Mouse (Mus musculus) spleen, postnatal 4 days (tissue): ENCODE data around the gene Ramp3.
"Not testable (repeated sequence)": the region's sequence is repeated elsewhere in the genome, so short reads cannot be mapped to it uniquely, and the experiment has no call there.

ENCODE experiments used
- DNase-seq, 2 experiments: peaks; one replicate each; pipeline ENCODE4 v3.0.0; 2022; ENCODE audit warnings: low spot score in 2 of 2

The Ramp3 gene

GRCm38 (mm10) chr11:6658271-6658670 is at the start of gene Ramp3:
TSS of gene Ramp3 (plus strand) at chr11:6658521.
- DNase-seq = no peak

GRCm38 (mm10) chr11:6615250-6616205 is 42.8 kb upstream of the Ramp3 start:
- DNase-seq = no peak

DNA sequence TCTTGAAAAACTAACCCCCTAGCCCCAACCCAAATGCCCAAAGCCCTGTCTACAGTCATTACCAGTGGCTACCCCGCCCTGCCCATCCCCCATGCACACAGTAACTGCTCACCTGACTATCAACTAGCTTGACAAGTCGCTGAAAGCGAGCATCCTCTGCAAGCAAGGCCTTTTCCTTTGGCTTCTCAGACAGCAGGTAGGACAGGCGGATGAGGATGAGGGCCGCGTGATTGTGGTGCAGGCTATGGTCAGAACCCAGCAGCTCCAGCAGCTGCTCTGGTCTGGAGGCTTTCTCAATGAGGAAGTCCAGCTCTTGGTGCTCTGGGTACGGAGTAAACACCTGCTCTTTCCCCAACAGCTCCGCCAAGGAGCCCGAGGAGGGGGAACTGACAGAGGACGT is 34.6 kb upstream of the Ramp3 start:
- DNase-seq = no peak

DNA sequence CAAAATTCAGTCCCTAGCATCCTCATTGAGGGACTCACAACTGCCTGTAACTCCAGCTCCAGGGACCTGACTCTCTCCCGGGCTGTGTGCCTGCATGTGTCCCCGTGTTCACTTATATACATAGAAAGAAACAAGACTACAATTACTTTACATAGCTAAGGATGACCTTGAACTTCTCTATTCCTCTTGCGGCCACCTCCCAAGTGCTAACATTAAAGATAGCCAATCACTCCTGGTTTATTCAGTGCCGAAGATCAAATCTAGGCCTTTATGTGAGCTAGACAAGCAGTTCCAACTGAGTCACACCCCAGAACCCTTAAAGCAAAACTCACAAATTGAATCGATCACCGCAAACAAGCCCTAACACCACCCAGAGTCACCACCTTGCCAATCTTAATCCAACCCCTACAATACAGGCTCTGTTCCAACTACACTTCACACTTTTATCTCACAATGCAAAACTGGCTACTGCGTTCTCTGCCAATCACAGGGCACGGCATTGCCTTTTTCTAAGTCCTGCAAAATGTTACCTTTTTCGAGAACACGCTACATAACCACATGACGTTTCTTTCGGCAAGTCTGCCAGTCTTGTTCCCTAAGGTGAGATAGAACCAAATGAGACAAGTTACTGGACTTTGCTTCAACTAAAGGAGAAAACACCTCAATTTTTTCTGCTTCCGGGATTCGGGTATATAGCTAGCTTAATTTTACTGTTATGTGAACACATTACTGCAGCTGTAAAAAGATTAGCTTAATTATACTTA is 33.5 kb upstream of the Ramp3 start:
- DNase-seq = no peak

- peak; percentile 90 to 94 for DNase-seq
Observed at GRCm38 (mm10) chr11:6625478-6626387, 32.6 kb upstream of the Ramp3 start, which contains the start of gene Tbrg4. TSS of gene Tbrg4 (minus strand) at chr11:6626067.

GRCm38 (mm10) chr11:6626388-6626772 is 31.9 kb upstream of the Ramp3 start:
- DNase-seq = no peak

DNA sequence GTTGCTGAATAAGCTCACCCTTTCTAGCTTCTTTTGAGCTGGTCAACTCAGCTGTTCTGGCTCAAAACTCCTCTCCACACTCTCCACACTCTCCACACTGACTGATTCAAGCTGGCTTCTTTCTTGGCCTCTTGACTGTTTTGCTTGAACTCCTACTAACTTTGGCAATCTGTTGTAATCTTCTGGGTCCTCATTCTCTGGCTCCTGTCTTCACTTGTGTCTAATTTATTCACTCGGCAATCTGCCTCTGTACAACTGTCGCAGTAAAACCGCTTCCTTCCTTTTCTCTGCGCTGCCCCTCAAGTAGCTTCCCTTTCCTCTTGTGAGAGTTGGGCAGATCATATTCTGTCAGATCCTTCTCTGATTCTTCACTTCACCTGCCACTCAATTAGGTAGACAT is 30.6 kb upstream of the Ramp3 start:
- no peak for DNase-seq

GRCm38 (mm10) chr11:6628568-6628967 is 29.8 kb upstream of the Ramp3 start:
- peak; percentile 73 to 86 for DNase-seq

- peak; percentile 43 to 75 for DNase-seq
Observed at GRCm38 (mm10) chr11:6629655-6630054, 28.7 kb upstream of the Ramp3 start.

DNA sequence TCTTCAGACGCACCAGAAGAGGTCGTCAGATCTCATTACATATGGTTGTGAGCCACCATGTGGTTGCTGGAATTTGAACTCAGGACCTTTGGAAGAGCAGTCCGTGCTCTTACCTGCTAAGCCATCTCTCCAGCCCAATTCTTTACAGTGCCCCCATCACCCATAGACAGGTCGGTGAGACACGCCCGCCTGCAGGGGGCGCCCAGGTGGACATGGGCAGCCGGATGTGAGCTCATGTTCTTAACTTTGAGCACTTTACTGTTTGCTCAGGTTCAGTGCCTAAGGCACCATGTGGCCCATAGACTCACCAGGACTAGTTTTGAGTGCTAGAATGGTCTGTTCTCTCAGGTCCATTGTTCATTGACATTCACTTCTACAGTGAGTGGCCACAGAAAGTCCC is 22.2 kb upstream of the Ramp3 start:
- DNase-seq = no peak

DNA sequence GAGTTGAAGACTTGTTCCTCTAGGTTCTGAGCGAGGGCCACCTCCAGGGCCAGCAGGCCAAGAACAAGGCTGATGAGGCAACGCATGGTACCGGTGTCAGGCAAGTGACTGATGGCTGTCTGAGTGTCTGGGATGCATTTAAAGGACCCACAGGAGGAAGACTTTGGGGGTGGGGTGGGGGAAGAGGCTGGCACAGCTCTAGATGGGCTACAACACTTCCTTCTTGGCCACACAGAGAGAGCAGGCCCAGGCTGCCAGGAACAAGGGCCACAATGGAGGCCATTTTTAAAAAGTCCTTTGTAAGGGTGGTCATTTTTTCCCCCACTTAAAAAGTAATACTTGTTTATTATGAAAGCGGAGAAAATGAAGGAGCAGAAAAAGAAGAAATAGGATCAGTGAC is 19.8 kb upstream of the Ramp3 start, which contains the start of gene Wap:
Wap (minus strand) TSS at position 101 of the 400 bp plus-strand sequence.
- no peak for DNase-seq

DNA sequence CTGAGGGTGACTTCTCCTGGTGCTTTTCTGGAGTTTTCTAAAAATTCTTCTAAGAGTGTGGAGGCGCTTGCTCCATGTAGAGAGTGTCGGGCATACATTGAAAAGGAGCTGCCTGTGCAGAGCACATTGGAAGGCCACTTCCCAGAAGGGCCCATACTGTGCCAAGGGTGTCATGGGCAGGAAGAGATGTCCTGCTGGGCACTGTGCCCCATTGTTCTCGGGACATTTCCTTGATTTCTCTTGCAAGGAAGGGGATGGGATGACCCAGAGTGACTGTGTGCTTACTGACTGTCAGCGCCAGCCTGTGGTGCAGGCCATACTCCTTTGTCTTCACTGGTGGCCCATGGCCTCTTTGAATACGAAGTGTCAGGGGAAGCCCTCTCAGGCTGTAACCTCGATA is 19.2 kb upstream of the Ramp3 start:
- DNase-seq = no peak

- no peak for DNase-seq
Observed at GRCm38 (mm10) chr11:6644566-6644965, 13.8 kb upstream of the Ramp3 start.

DNA sequence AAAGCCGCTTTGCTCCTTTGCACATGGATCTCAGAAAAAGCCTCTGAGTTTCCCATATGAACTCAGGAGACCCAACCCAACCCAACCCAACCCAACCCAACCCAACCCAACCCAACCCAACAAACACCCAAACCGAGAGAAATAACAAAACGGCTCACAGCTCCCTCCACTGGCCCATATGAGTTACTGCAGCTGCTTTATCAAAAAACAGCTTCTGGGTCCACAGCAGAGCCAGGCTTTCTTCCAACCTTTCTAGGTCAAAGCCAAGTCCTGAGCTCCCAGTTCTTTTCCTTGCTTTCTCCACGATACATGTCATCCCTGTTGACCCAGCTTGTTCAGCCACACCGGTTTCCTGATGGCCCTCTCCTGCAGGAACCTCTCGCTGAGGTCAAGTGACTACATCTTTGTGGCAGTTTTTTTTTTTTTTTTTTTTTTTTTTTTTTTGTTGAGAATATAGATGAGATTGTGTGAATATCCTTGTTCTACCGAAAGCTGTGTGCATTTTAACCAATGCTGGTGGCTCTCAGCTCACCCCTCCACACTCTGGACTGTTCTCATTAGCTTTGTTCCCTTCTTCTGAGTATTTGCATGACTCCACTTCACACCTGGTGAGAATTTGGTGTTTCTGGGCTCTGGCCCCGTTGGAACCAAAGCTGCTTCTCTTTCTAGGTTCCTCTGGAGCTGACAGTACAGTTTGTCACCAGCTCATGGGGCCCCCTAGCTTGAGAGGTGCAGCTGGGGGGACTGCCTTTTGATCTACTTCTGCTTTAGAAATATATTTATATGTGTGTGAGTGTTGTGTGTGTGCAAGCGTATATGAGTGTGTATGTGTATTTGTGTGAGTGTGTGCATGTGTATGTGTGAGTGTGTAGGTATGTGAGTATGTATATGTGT is 10.2 kb upstream of the Ramp3 start:
- no peak for DNase-seq

DNA sequence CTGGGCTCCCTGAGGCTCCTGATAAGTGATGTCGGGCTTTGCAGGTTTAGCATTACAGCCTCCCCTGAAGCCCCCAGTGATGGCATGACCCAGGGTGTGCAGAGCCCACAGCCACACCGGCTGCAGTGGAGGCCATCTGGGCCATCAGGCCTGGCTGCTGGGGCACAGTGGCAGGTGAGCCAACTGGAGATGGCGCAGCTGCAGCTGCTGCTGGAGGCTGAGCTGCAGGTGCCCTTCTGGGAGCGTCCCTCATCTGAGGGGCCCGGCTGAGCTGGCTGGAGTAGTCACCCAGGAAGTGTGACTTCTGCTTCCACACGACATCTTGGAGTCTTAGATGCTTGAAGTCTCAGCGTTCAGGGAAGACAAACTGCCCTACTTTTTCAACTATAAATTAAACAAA is 7.8 kb upstream of the Ramp3 start:
- no peak for DNase-seq

GRCm38 (mm10) chr11:6652978-6653377 is 5.3 kb upstream of the Ramp3 start:
- DNase-seq = not testable (repeated sequence)

DNA sequence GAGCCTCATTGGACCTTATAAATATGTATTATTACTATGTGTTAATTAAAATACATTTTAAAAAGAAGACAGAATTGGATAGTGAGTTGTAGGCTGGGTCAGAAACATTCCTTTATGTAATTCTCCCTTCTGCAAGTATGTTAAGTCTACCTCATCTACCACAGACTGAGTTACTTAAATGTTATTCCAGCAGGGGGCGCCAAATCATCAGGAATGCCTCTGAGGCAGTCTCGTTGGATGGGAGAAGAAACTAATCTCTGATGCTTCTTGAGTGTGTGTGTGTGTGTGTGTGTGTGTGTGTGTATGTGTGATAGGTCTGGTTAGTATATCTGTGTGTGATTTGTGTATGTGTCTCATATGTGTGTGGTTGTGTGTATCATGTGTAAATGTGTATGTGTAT is 3.4 kb upstream of the Ramp3 start:
- peak; percentile 68 to 91 for DNase-seq

- no peak for DNase-seq
Observed at GRCm38 (mm10) chr11:6661206-6661605, 2.9 kb downstream of the Ramp3 start.

GRCm38 (mm10) chr11:6666634-6667033 is 8.3 kb downstream of the Ramp3 start:
- DNase-seq = no peak

- DNase-seq = no peak
Observed at GRCm38 (mm10) chr11:6669041-6669440, 10.7 kb downstream of the Ramp3 start.

DNA sequence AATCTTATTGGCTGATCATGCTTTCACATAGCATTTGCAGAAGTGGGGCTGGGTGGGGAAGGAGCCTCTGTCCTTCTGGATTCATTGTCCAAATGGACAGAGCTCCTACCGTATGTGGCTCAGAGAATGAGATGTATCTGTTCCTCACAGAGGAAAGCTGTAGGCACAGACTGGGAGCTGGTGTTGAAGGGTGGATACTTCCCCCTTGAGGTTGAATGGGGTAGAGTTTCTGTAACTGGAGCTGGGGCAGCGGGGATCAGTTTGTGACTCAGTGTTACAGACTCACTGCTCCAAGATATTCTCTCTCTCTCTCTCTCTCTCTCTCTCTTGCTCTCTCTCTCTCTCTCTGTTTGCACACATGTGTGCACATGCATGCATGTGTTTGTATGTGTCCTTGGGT is 11.7 kb downstream of the Ramp3 start:
- no peak for DNase-seq
